Mouse (Mus musculus) neural tube, embryonic 15.5 days (tissue): Measurements from ENCODE around the gene Bco2. TPM values are rescaled to one million over a fixed set of nuclear protein-coding genes. Genes with fewer than 3 reads are reported as not detected.

Experiments used
- ATAC-seq: fragments of 200-750 bp; cut with Nextera tagmentation; 2 replicates; pipeline ENCODE4 v1.8.0; 2017; ENCODE audit warnings: mild to moderate bottlenecking, moderate TSS enrichment, moderate library complexity; ENCODE audit not compliant: low FRiP score
- H3K27ac ChIP-seq: fragments of 300-500 bp; sonication (generic); replicated peaks from 2 replicates; pipeline ENCODE4 v1.5.1; 2015; ENCODE audit warnings: mild to moderate bottlenecking, inconsistent platforms
- H3K27me3 ChIP-seq: fragments of 300-500 bp; sonication (generic); replicated peaks from 2 replicates; pipeline ENCODE4 v1.6.1; 2015; ENCODE audit warnings: inconsistent platforms
- H3K36me3 ChIP-seq: fragments of 300-500 bp; sonication (generic); 2 replicates; pipeline ENCODE4 v1.6.1; 2015; ENCODE audit warnings: inconsistent platforms
- H3K4me1 ChIP-seq: fragments of 300-500 bp; sonication (generic); 2 replicates; pipeline ENCODE4 v1.6.1; 2015; ENCODE audit warnings: inconsistent platforms
- H3K4me2 ChIP-seq: fragments of 300-500 bp; sonication (generic); 2 replicates; pipeline ENCODE4 v1.6.1; 2015; ENCODE audit warnings: inconsistent platforms, mild to moderate bottlenecking, moderate library complexity
- H3K4me3 ChIP-seq: fragments of 300-500 bp; sonication (generic); replicated peaks from 2 replicates; pipeline ENCODE4 v1.5.1; 2015; ENCODE audit warnings: mild to moderate bottlenecking, inconsistent platforms
- H3K9ac ChIP-seq: fragments of 300-500 bp; sonication (generic); replicated peaks from 2 replicates; pipeline ENCODE4 v1.6.1; 2015; ENCODE audit warnings: mild to moderate bottlenecking, inconsistent platforms
- H3K9me3 ChIP-seq: fragments of 300-500 bp; sonication (generic); replicated peaks from 2 replicates; pipeline ENCODE4 v1.6.1; 2016; ENCODE audit warnings: inconsistent platforms
- WGBS: fragments of 180-500 bp; shearing (Covaris S2); methylation state at CpG from one replicate; pipeline ENCODE4 v1.1.7; 2015; ENCODE audit warnings: mixed read lengths; 5-methylcytosine and 5-hydroxymethylcytosine counted together
- polyA plus RNA-seq: library from polyadenylated mRNA; unstranded; fragments of >200 nt; fragmentation: Nextera tagmentation; extraction: Ambion mirVana; gene quantifications from 2 replicates; pipeline ENCODE4 v1.2.1, GENCODE M21; 2015

Gene Bco2
- polyA plus RNA-seq, 1 experiment from 2014 or later, result 0.15 TPM

DNA sequence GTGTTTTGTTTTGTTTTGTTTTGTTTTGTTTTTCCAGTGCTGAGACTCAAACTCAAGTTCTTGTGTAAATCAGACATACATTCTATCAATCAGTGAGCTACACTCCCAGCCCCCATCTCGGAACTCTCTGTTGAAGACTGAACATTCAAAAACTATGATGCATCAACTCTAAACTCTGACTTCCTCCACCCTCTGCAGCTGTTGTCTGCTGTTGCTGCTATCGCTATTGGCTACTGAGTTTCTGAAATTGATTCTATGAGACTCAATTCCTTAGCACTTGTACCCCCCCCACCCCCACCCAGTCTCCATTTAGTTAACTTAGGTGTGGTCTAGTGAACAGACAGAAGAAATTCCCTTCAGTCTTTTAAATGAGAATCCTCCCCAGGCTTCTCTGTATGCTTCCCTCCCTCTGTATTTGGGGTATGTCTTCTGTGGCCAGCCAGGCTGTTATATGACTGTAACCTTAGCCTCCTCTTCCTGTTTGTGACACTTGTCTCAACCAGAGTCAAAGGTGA is 63.4 kb downstream of the Bco2 start:
- Histone ChIP-seq H3K4me3 (no peak overlapping the region), H3K4me2 (no peak overlapping the region), H3K36me3 (no peaks in the 10 kb centered on the region), H3K27me3 (no peaks in the 10 kb centered on the region), H3K9me3 (no peaks in the 10 kb centered on the region), H3K27ac (no peak overlapping the region), H3K4me1 (peaks cover 7% of the 10 kb centered on the region; the same call in 1 of the 2 replicates), H3K9ac (no peak overlapping the region)
- ATAC-seq, result no peak
- 88% methylated on average over 2 of the region's 2 CpGs for WGBS

DNA sequence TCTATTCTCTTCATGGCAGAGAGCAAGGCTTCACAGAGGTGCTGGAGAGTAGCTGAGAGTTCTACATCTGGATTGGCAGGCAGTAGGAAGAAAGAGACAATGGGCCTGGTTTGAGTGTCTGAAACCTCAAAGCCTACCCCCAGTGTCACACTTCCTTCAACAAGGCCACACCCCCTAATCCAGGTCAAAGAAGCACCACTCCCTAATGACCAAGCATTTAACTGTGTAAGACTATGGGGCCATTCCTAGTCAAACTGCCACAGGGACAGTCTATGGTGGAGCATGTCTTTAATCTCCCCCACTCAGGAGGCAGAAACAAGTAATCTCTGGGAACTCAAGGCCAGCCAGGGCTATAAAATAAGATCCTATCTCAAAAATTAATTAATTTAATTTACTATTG is 64.1 kb downstream of the Bco2 start:
- Histone ChIP-seq H3K4me2 (no peak overlapping the region), H3K36me3 (no peaks in the 10 kb centered on the region), H3K9me3 (no peaks in the 10 kb centered on the region), H3K4me3 (no peak overlapping the region), H3K4me1 (peaks cover 2% of the 10 kb centered on the region; the same call in 1 of the 2 replicates), H3K27ac (no peak overlapping the region), H3K27me3 (no peaks in the 10 kb centered on the region), H3K9ac (no peak overlapping the region)
- ATAC-seq, result no peak

DNA sequence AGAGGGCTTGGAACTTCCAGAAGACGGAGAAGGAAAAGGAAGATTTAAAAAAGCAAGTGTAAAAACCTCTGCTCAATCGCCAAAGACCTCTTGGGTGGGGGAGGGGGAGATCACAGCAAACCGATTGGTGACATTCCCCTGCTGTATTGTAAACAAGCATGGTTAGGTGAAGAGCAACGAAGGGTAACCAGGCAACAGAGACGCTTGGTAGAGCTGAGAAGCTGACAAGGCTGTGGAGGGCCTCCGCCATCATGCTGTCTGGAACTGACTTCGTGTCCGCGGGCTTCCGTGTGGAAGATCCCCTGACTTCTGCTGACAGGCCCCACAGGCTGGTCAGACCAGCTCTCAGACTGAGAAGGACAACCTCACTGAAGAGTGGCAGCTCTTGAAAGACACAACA is 69.5 kb downstream of the Bco2 start:
- Histone ChIP-seq H3K4me3 (no peak overlapping the region), H3K4me1 (peaks cover 8% of the 10 kb centered on the region), H3K36me3 (no peaks in the 10 kb centered on the region), H3K27me3 (no peaks in the 10 kb centered on the region), H3K27ac (no peak overlapping the region), H3K9me3 (no peaks in the 10 kb centered on the region), H3K4me2 (peak overlapping the region; percentile 32), H3K9ac (no peak overlapping the region)
- no peak for ATAC-seq
- 10% methylated on average over 10 of the region's 10 CpGs for WGBS

Other genes starting within 250 kb of the Bco2 start
- gene Rpl10-ps3, start 210.2 kb downstream of the Bco2 start, polyA plus RNA-seq, result 134 and 170 TPM in 2 replicates
- gene Plet1, start 60.7 kb downstream of the Bco2 start, polyA plus RNA-seq, result 0.72 and 2.1 TPM in 2 replicates
- gene Pts, start 26.5 kb downstream of the Bco2 start, polyA plus RNA-seq, result 109 and 113 TPM in 2 replicates
- gene Il18, start 354 bp downstream of the Bco2 start, polyA plus RNA-seq, result 16.8 and 18.2 TPM in 2 replicates
- 0.23 and 0.24 TPM in 2 replicates for gene Tex12, start 6.1 kb upstream of the Bco2 start, polyA plus RNA-seq
- 298 and 311 TPM in 2 replicates for gene Sdhd, start 48.6 kb upstream of the Bco2 start, polyA plus RNA-seq
- 341 and 407 TPM in 2 replicates for gene Timm8b, start 48.7 kb upstream of the Bco2 start, polyA plus RNA-seq
- gene Pih1d2, start 62.1 kb upstream of the Bco2 start, polyA plus RNA-seq, result 4.1 and 4.6 TPM in 2 replicates
- 18.0 and 18.1 TPM in 2 replicates for gene Nkapd1, start 62.3 kb upstream of the Bco2 start, polyA plus RNA-seq
- gene Dlat, start 104.6 kb upstream of the Bco2 start, polyA plus RNA-seq, result 58.6 and 61.7 TPM in 2 replicates
- 28.3 and 30.4 TPM in 2 replicates for gene Dixdc1, start 184.3 kb upstream of the Bco2 start, polyA plus RNA-seq
- gene 2310030G06Rik, start 191.4 kb upstream of the Bco2 start, polyA plus RNA-seq, result 2.3 and 3.3 TPM in 2 replicates
- gene Cryab, start 196.1 kb upstream of the Bco2 start, polyA plus RNA-seq, result 24.7 and 28.2 TPM in 2 replicates
- 4.9 and 6.6 TPM in 2 replicates for gene Hspb2, start 197.2 kb upstream of the Bco2 start, polyA plus RNA-seq
- 9.0 and 10.8 TPM in 2 replicates for gene Fdxacb1, start 213.1 kb upstream of the Bco2 start, polyA plus RNA-seq
- 53.9 and 62.9 TPM in 2 replicates for gene Alg9, start 219.8 kb upstream of the Bco2 start, polyA plus RNA-seq
- gene 1110032A03Rik, start 220.3 kb upstream of the Bco2 start, polyA plus RNA-seq, result 50.9 and 58.4 TPM in 2 replicates